Mouse (Mus musculus) kidney, embryonic 16.5 days (tissue): ENCODE measurements around the gene Bsx. TPM values are rescaled to one million over a fixed set of nuclear protein-coding genes. Genes with fewer than 3 reads are reported as not detected.

Experiments used
- ATAC-seq: fragments of 200-750 bp; cut with Nextera tagmentation; 2 replicates; pipeline ENCODE4 v1.8.0; 2017; ENCODE audit warnings: moderate TSS enrichment; ENCODE audit not compliant: low FRiP score, low TSS enrichment
- H3K27ac ChIP-seq: fragments of 300-500 bp; sonication (generic); 2 replicates; pipeline ENCODE4 v1.5.1; 2014; ENCODE audit warnings: low read length
- H3K27me3 ChIP-seq: fragments of 300-500 bp; sonication (generic); 2 replicates; pipeline ENCODE4 v1.6.1; 2014; ENCODE audit warnings: low read length, control low read depth, mixed read lengths; ENCODE audit not compliant: insufficient read depth
- H3K36me3 ChIP-seq: fragments of 300-500 bp; sonication (generic); 2 replicates; pipeline ENCODE4 v1.6.1; 2014; ENCODE audit warnings: low read length, control low read depth, mixed read lengths; ENCODE audit not compliant: insufficient read depth
- H3K4me1 ChIP-seq: fragments of 300-500 bp; sonication (generic); 2 replicates; pipeline ENCODE4 v1.6.1; 2014; ENCODE audit warnings: low read length, control low read depth, mixed read lengths; ENCODE audit not compliant: insufficient read depth
- H3K4me2 ChIP-seq: fragments of 300-500 bp; sonication (generic); replicated peaks from 2 replicates; pipeline ENCODE4 v1.6.1; 2014; ENCODE audit warnings: low read depth, low read length
- H3K4me3 ChIP-seq: fragments of 300-500 bp; sonication (generic); 2 replicates; pipeline ENCODE4 v1.5.1; 2014; ENCODE audit warnings: mild to moderate bottlenecking, low read length
- H3K9ac ChIP-seq: fragments of 300-500 bp; sonication (generic); replicated peaks from 2 replicates; pipeline ENCODE4 v1.6.1; 2014; ENCODE audit warnings: low read length
- H3K9me3 ChIP-seq: fragments of 300-500 bp; sonication (generic); 2 replicates; pipeline ENCODE4 v1.6.1; 2016; ENCODE audit warnings: low read length, control low read depth
- WGBS: fragments of 180-500 bp; shearing (Covaris S2); extraction: QIAGEN DNeasy Blood & Tissue Kit; methylation state at CpG from one replicate; pipeline ENCODE4 v1.1.7; 2014; 5-methylcytosine and 5-hydroxymethylcytosine counted together
- polyA plus RNA-seq: library from polyadenylated mRNA; unstranded; fragments of >200 nt; fragmentation: Nextera tagmentation; extraction: Ambion mirVana; gene quantifications from 2 replicates; pipeline ENCODE4 v1.2.1, GENCODE M21; 2015

Bsx gene
- polyA plus RNA-seq, 1 experiment from 2014 or later: not detected

DNA sequence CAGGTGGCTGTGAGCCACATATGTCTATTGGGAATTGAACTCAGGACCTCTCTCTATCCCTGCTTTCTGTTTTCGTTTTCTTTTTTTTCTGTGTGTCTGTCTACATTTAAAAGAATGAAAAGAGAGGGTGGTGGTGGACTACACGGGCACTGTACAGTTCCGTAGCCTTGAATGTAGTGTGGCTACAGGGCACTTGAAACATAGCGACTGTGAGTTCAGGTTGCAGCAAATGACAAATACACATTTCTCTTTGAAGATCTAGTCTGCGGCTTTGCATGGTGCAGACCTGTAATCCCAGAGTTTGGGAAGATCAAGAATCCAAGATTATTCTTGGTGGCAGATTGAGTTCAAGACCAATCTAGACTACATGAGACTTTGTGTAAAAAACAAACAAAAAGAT lies 3.6 kb upstream of the Bsx start:
- WGBS: 82% methylated on average over 5 of the region's 5 CpGs
- Histone ChIP-seq H3K27ac (no peak overlapping the region), H3K4me3 (no peak overlapping the region), H3K4me1 (peaks cover 7% of the 10 kb centered on the region; the same call in 1 of the 2 replicates), H3K36me3 (no peaks in the 10 kb centered on the region), H3K4me2 (no peak overlapping the region), H3K9me3 (no peaks in the 10 kb centered on the region), H3K9ac (no peak overlapping the region), H3K27me3 (peaks cover 71% of the 10 kb centered on the region)
- no peak for ATAC-seq

DNA sequence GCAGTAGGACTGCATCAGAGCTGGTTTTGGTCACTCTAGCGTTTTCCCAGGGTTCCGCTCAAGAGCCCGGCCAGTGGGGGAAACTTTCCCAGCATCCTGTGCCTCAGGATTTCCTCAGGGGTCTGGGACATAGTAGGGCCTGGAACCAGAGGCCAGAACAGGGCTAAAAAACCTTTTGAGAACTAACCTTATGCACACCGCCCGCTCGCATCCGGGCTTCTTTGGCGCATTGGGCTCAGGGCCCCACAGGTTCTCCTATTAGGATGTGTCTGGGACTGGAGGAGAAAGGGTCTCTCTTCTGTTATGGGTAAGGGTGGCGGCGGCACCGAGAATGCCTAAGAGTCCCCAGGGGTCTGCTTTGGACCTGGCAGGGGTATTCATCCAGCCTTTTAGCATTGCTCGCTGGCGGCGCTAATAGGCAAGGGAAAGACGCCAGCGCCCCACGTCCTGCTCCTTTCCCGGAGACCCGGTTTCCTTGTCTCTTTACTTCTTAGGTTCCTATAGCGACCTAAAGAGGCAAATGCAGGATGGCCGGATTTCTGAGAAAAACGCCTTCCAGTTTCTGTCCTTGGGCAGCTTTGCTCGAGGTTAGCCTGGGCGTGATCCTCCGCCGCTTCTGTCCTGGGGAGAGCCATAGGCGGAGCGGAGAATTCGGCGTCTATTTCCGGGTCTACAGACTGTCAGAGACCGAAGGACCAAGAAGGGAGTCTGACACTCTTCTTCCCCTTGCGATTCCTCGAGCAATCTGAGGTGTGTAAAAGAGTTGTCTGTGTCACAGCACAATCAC lies 2.4 kb upstream of the Bsx start:
- peak overlapping the region; percentile 29; the same call in 1 of the 2 replicates for H3K4me2 ChIP-seq
- H3K9me3 ChIP-seq: no peaks in the 10 kb centered on the region
- H3K27me3 ChIP-seq: peaks cover 82% of the 10 kb centered on the region
- ATAC-seq: no peak
- no peaks in the 10 kb centered on the region for H3K36me3 ChIP-seq
- peaks cover 7% of the 10 kb centered on the region; the same call in 1 of the 2 replicates for H3K4me1 ChIP-seq
- H3K27ac ChIP-seq: no peak overlapping the region
- 0 out of 2 replicates have a peak overlapping the region, but pooled peaks have one; percentile 6 for H3K4me3 ChIP-seq
- no peak overlapping the region for H3K9ac ChIP-seq
- 1% methylated on average over 34 of the region's 34 CpGs for WGBS

DNA sequence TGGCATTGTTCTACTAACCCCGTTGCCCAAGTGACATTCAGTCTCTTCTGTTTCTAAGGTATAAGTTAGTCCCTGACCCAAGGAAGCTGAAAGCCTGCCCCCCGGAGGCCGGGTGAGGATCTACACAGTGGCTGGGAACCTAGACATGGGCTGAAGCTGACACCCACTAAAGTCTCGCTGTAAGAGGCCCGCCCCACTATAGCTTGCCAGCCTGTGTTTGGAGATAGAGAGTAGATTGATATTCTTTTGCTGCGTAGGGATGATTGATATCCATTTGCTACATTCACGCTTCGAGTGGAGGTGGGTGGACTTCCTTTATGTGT lies 1.8 kb upstream of the Bsx start:
- Histone ChIP-seq H3K9me3 (no peaks in the 10 kb centered on the region), H3K4me2 (0 out of 2 replicates have a peak overlapping the region, but pooled peaks have one; percentile 29), H3K9ac (no peak overlapping the region), H3K4me1 (peaks cover 7% of the 10 kb centered on the region; the same call in 1 of the 2 replicates), H3K4me3 (0 out of 2 replicates have a peak overlapping the region, but pooled peaks have one; percentile 6), H3K27ac (no peak overlapping the region), H3K27me3 (peaks cover 87% of the 10 kb centered on the region), H3K36me3 (no peaks in the 10 kb centered on the region)
- no peak for ATAC-seq
- WGBS: 7% methylated on average over 8 of the region's 8 CpGs

DNA sequence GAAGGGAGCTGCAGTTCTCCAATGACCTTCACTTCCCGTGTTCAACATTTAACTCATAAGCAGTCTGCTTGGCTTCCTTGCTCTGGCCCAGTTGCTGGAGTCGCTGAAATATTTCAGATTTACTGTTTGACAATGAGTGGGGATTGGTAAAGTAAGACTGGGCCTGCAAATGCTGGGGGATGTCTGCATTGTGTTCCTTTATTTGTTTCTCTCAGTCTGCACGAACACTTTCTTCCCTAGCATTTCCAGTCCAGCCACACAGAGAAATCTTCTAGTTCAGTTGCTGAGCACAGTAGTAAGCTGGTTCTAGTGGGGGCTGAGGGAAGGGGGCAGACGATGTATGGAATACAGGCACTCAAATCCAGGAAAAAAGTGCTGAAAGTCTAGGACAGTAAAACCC lies 1.0 kb downstream of the Bsx start:
- H3K36me3 ChIP-seq: no peaks in the 10 kb centered on the region
- no peak overlapping the region for H3K9ac ChIP-seq
- no peak overlapping the region for H3K4me3 ChIP-seq
- ATAC-seq: no peak
- H3K4me2 ChIP-seq: no peak overlapping the region
- peaks cover 10% of the 10 kb centered on the region for H3K4me1 ChIP-seq
- WGBS: 3% methylated on average over 4 of the region's 4 CpGs
- H3K9me3 ChIP-seq: no peaks in the 10 kb centered on the region
- peaks cover 95% of the 10 kb centered on the region for H3K27me3 ChIP-seq
- H3K27ac ChIP-seq: no peak overlapping the region

- H3K27me3 ChIP-seq: peaks cover 95% of the 10 kb centered on the region
- H3K27ac ChIP-seq: no peak overlapping the region
- no peak for ATAC-seq
- H3K4me1 ChIP-seq: peaks cover 10% of the 10 kb centered on the region
- no peak overlapping the region for H3K4me2 ChIP-seq
- no peak overlapping the region for H3K9ac ChIP-seq
- no peaks in the 10 kb centered on the region for H3K36me3 ChIP-seq
- no peaks in the 10 kb centered on the region for H3K9me3 ChIP-seq
- no peak overlapping the region for H3K4me3 ChIP-seq
- WGBS: 2% methylated on average over 17 of the region's 17 CpGs
Measured at GRCm38 (mm10) chr9:40875431-40875830, 1.5 kb downstream of the Bsx start.

- H3K4me2 ChIP-seq: no peak overlapping the region
- H3K27me3 ChIP-seq: peaks cover 97% of the 10 kb centered on the region
Measured at GRCm38 (mm10) chr9:40876164-40876563, 2.2 kb downstream of the Bsx start.

GRCm38 (mm10) chr9:40876693-40877092 lies 2.8 kb downstream of the Bsx start:
- H3K4me1 ChIP-seq: peaks cover 8% of the 10 kb centered on the region
- 4% methylated on average over 5 of the region's 5 CpGs for WGBS
- no peak overlapping the region for H3K27ac ChIP-seq
- H3K27me3 ChIP-seq: peaks cover 97% of the 10 kb centered on the region
- H3K36me3 ChIP-seq: no peaks in the 10 kb centered on the region
- H3K4me2 ChIP-seq: no peak overlapping the region
- H3K9me3 ChIP-seq: no peaks in the 10 kb centered on the region
- no peak overlapping the region for H3K9ac ChIP-seq
- no peak overlapping the region for H3K4me3 ChIP-seq
- no peak for ATAC-seq

More at GRCm38 (mm10) chr9:40876164-40876563, 2.2 kb downstream of the Bsx start:
- Histone ChIP-seq H3K9ac (no peak overlapping the region), H3K4me1 (peaks cover 10% of the 10 kb centered on the region), H3K27ac (no peak overlapping the region), H3K36me3 (no peaks in the 10 kb centered on the region), H3K4me3 (no peak overlapping the region), H3K9me3 (no peaks in the 10 kb centered on the region)
- no peak for ATAC-seq
- 1% methylated on average over 29 of the region's 29 CpGs for WGBS

DNA sequence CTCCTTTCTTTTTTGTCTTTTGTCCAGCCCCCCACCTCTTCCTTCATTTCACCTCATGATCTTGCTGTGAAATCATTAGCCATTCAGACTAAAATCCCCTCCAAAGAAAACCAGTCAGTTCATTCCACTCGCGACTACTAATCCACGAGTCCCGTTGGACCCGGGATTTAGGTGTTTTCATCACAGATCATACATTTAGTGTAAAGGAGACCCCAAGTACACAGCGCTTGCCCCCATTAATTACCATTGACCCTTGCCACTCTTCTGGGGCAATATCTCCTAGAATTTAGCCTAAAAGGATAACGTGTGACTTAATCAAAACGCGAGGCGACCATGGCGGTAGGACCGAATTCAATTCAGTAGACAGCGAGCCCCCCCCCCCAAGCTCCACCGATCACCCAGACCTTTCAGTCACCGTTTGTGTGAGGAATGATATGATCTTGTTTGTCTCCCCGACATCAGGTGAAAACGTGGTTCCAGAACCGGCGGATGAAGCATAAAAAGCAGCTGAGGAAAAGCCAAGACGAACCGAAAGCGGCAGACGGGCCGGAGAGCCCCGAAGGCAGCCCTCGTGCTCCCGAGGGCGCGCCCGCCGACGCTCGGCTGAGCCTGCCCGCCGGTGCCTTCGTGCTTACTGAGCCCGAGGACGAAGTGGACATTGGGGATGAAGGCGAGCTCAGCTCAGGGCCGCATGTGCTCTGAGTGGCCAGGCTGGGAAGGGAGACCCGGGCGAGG lies 3.4 kb downstream of the Bsx start:
- Histone ChIP-seq H3K4me3 (peak overlapping the region; percentile 33), H3K36me3 (no peaks in the 10 kb centered on the region), H3K27me3 (peaks cover 97% of the 10 kb centered on the region), H3K4me2 (peak overlapping the region; percentile 34), H3K9ac (no peak overlapping the region), H3K27ac (no peak overlapping the region), H3K4me1 (peaks cover 8% of the 10 kb centered on the region), H3K9me3 (no peaks in the 10 kb centered on the region)
- no peak for ATAC-seq
- 1% methylated on average over 42 of the region's 42 CpGs for WGBS

- H3K4me3 ChIP-seq: peak overlapping the region; percentile 33
- H3K4me2 ChIP-seq: peak overlapping the region; percentile 34
- H3K9ac ChIP-seq: no peak overlapping the region
- under 1% methylated on average over 26 of the region's 29 CpGs for WGBS
- no peak overlapping the region for H3K27ac ChIP-seq
- H3K9me3 ChIP-seq: no peaks in the 10 kb centered on the region
- peaks cover 97% of the 10 kb centered on the region for H3K27me3 ChIP-seq
- no peaks in the 10 kb centered on the region for H3K36me3 ChIP-seq
- peaks cover 8% of the 10 kb centered on the region for H3K4me1 ChIP-seq
- ATAC-seq: no peak
Measured at GRCm38 (mm10) chr9:40877881-40878235, 3.9 kb downstream of the Bsx start.
